Mouse (Mus musculus) CH12.LX (cell line): ENCODE measurements around the gene Ppp6r3.

ENCODE experiments used
- E2F4 ChIP-seq: IDR thresholded peaks from 2 replicates; pipeline ENCODE4 v1.6.1; 2011; ENCODE audit warnings: low read depth, low read length, improper control_type of control experiment; ENCODE audit not compliant: insufficient replicate concordance
- EP300 ChIP-seq: IDR thresholded peaks from 2 replicates; pipeline ENCODE4 v1.6.1; 2011; ENCODE audit warnings: low read length, improper control_type of control experiment
- JUND ChIP-seq: conservative IDR thresholded peaks from 2 replicates; pipeline ENCODE4 v1.6.1; 2011; ENCODE audit warnings: low read depth, low read length, improper control_type of control experiment

- TF ChIP-seq EP300 (no peak), E2F4 (no peak), JUND (no peak)
These were observed 30.6 kb downstream of the Ppp6r3 start for GRCm38 (mm10) chr19:3544995-3545394.
